Mouse (Mus musculus) spleen, adult 2 months (tissue): Measurements from ENCODE around the gene Eml6. TPM values are rescaled to one million over a fixed set of nuclear protein-coding genes. Genes with fewer than 3 reads are reported as not detected.

Source experiments
- DNase-seq, 2 experiments: peaks; one replicate each; pipeline versions ENCODE4 v3.0.0 to v3.0.0-alpha.2; 2012 to 2021; ENCODE audit warnings: low spot score in 2 of 2, low read depth in 1 of 2
- H3K27ac ChIP-seq: fragments of 200-500 bp; 2 replicates; pipeline ENCODE4 v1.5.1; 2012; ENCODE audit warnings: low read length, inconsistent platforms; ENCODE audit not compliant: insufficient read depth
- H3K27me3 ChIP-seq: fragments of 200-500 bp; 2 replicates; pipeline ENCODE4 v1.6.1; 2012; ENCODE audit warnings: mild to moderate bottlenecking, moderate library complexity, low read length, inconsistent platforms; ENCODE audit not compliant: control insufficient read depth, insufficient read depth
- H3K36me3 ChIP-seq: fragments of 200-500 bp; 2 replicates; pipeline ENCODE4 v1.6.1; 2012; ENCODE audit warnings: mild to moderate bottlenecking, low read length, inconsistent platforms; ENCODE audit not compliant: control insufficient read depth, insufficient read depth
- H3K4me1 ChIP-seq: fragments of 200-500 bp; 2 replicates; pipeline ENCODE4 v1.6.1; 2011; ENCODE audit warnings: inconsistent platforms; ENCODE audit not compliant: control insufficient read depth, insufficient read depth, insufficient read length
- H3K4me3 ChIP-seq: fragments of 200-500 bp; 2 replicates; pipeline ENCODE4 v1.5.1; 2011; ENCODE audit warnings: mild to moderate bottlenecking, inconsistent platforms; ENCODE audit not compliant: insufficient read depth, insufficient read length; ENCODE audit errors: extremely low read depth
- CTCF ChIP-seq: fragments of 200-500 bp; IDR thresholded peaks from 2 replicates; pipeline ENCODE4 v1.5.1; 2011; ENCODE audit warnings: mild to moderate bottlenecking, inconsistent platforms; ENCODE audit not compliant: insufficient read depth, insufficient read length, insufficient replicate concordance; ENCODE audit errors: extremely low read depth
- POLR2A ChIP-seq: fragments of 200-500 bp; IDR thresholded peaks from 2 replicates; pipeline ENCODE4 v1.6.1; 2011; ENCODE audit warnings: low read depth, low read length, inconsistent platforms
- WGBS: fragments of 180-500 bp; shearing (Covaris S2); methylation state at CpG from one replicate; pipeline ENCODE4 v1.1.7; 2018; 5-methylcytosine and 5-hydroxymethylcytosine counted together
- polyA plus RNA-seq: library from polyadenylated mRNA; depleted of rRNA; stranded (reverse); fragments of >200 nt; gene quantifications from 2 replicates; pipeline ENCODE4 v1.2.3, GENCODE M21; 2012

Eml6 gene
- polyA plus RNA-seq, 1 experiment: 0.98 TPM

DNA sequence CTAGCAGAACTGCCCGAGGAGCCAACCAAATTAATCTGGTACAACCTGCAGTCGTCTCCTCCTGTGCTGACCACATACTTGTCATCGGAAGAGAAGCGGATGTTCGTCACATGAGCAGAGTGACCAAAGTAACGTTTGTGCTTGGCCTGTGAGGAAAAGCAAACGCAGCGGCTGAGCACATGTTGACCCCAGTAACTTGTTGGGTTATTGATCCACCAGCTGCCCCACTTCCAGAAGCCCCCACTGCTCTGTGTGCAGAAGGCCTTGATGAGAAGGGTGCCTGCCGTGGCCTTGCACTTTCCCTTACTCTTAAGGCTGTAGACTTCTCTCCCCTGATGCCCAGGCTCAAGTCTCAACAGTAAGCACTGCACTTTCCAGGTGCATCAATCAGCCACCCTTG lies 279.6 kb downstream of the Eml6 start:
- no peak for DNase-seq
- H3K36me3 ChIP-seq: peaks cover 11% of the 10 kb centered on the region; the same call in 1 of the 2 replicates
- no peak overlapping the region for H3K27ac ChIP-seq
- H3K4me3 ChIP-seq: no peak overlapping the region
- TF ChIP-seq POLR2A: no peak
- no peak for TF ChIP-seq CTCF
- no peaks in the 10 kb centered on the region for H3K27me3 ChIP-seq
- 97% methylated on average over 9 of the region's 9 CpGs for WGBS
- H3K4me1 ChIP-seq: no peaks in the 10 kb centered on the region

DNA sequence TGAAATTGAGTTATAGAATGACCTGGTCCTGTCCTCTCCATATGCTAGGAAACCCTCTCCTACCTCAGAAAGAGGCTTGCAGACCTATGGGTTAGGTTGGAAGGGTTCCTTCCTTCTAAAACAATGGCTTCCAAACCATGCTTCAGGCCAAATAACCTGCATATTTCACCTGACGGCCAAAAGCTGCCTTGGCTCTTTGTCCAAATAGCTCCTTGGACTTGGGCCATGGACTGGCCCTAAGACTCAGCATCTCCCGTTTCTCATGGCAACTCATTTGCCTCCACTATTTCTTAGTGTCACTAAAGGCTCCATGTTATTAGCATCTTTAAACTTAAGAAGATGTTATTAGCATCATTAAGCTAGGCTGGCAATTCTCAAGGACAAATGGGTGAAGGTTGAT lies 280.3 kb downstream of the Eml6 start:
- peaks cover 11% of the 10 kb centered on the region; the same call in 1 of the 2 replicates for H3K36me3 ChIP-seq
- WGBS: 97% methylated on average over 2 of the region's 2 CpGs
- H3K4me1 ChIP-seq: no peaks in the 10 kb centered on the region

DNA sequence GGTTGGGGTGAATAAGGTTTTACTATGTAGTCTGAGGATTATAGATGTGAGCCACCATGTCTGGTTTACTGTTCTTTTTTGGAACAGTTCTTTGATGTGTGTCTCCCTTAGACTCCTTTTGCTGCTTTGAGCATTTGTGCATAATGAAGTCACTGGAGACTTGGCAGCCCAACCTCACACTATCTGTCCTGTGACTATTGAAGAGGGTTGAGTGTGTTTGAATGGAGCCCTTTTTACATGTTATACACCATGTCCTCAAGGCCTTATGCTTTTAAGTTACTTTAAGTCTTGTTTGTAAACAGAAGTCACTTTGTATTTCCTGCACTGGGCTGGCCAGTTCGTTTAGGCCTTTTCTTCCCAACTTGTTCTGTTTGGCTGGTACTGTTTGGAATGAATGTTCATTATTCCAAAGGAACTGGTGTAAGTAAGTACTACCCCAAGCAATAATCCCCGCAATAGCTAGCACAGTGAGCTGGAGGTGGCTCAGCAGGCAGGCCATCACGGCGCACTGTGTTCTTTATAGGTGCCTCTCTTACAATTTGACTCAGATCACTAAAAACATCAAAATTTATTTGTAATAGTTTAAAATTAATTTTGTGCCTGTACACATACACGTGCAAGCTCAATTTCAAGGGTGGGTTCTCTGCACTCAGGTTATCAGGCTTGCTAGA lies 280.9 kb downstream of the Eml6 start:
- Histone ChIP-seq H3K36me3 (peaks cover 11% of the 10 kb centered on the region; the same call in 1 of the 2 replicates), H3K27ac (no peak overlapping the region), H3K27me3 (no peaks in the 10 kb centered on the region), H3K4me3 (no peak overlapping the region), H3K4me1 (no peaks in the 10 kb centered on the region)
- 95% methylated on average over 5 of the region's 5 CpGs for WGBS
- DNase-seq: no peak
- TF ChIP-seq CTCF: no peak
- TF ChIP-seq POLR2A: no peak

More for the DNA sequence above, 280.3 kb downstream of the Eml6 start:
- DNase-seq: no peak
- Histone ChIP-seq H3K4me3 (no peak overlapping the region), H3K27ac (no peak overlapping the region), H3K27me3 (no peaks in the 10 kb centered on the region)
- TF ChIP-seq CTCF (no peak), POLR2A (no peak)

DNA sequence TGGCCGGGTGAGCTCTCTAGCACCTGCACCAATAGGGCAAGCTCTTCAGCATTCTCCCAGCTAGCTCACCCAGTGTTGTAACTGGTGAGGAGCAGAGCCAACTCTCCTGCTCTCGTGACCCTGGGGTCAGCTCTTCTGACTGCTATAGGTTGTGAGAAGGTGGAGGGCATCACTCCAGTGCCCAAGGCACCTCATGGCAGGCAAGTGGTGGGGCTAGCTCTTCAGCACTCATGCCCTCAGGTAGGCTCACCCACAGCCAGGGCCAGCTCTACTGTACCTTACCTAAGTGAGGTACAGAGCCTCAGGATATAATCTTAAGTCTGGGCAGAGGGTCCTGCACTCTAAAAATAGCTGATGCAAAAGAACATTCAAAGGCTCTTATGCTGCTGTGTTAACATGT lies 286.1 kb downstream of the Eml6 start:
- 100% methylated on average over 2 of the region's 2 CpGs for WGBS
- Histone ChIP-seq H3K27ac (no peak overlapping the region), H3K4me1 (no peaks in the 10 kb centered on the region), H3K4me3 (no peak overlapping the region), H3K36me3 (peaks cover 7% of the 10 kb centered on the region; the same call in 1 of the 2 replicates), H3K27me3 (no peaks in the 10 kb centered on the region)
- no peak for TF ChIP-seq POLR2A
- no peak for TF ChIP-seq CTCF
- no peak for DNase-seq

DNA sequence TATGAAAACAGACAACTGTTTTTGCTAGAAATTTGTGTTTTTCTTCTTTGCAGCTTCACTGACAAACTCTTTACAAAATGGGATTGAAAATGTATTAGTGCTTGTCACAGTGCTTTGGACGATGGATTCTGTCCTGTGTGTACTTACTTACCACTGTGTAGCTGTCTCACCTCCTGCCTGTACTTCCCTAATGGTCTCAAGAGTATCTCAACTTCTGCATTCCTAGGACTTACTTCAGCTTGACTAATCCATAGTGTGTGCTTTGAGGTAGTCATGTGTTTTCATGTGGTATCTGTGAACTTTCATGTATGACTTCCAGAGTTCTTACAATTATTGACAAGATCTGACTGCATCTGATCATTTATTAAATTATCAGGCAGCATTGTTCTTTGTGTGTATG lies 297.9 kb downstream of the Eml6 start:
- no peak for DNase-seq
- 51% methylated on average over 1 of the region's 1 CpGs for WGBS
- H3K36me3 ChIP-seq: no peaks in the 10 kb centered on the region
- no peak overlapping the region for H3K27ac ChIP-seq
- TF ChIP-seq POLR2A (no peak), CTCF (no peak)
- H3K4me1 ChIP-seq: peaks cover 2% of the 10 kb centered on the region; the same call in 1 of the 2 replicates
- H3K27me3 ChIP-seq: no peaks in the 10 kb centered on the region
- H3K4me3 ChIP-seq: no peak overlapping the region

DNA sequence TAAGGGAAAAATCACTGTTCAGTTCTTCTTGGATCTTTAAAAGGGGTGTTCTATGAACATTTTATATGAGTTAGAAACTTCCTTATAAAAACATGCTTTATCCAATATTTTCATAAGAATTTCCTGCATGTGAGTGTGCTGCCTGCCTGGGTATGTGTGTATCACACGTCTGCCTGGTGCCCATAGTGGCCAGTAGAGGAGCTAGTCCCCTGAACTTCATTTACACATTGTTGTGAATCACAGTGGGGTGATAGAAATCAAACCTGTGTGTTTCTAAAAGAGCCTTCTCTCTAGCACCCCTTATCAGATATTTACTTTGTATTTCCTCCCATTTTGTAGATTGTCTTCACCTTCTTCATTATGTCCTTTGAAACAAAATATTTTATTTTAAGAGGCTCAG lies 300.2 kb downstream of the Eml6 start:
- no peak for DNase-seq
- Histone ChIP-seq H3K27ac (no peak overlapping the region), H3K27me3 (no peaks in the 10 kb centered on the region), H3K4me1 (peaks cover 2% of the 10 kb centered on the region; the same call in 1 of the 2 replicates), H3K4me3 (no peak overlapping the region), H3K36me3 (no peaks in the 10 kb centered on the region)
- TF ChIP-seq CTCF: no peak
- TF ChIP-seq POLR2A: no peak
- 96% methylated on average over 1 of the region's 1 CpGs for WGBS

DNA sequence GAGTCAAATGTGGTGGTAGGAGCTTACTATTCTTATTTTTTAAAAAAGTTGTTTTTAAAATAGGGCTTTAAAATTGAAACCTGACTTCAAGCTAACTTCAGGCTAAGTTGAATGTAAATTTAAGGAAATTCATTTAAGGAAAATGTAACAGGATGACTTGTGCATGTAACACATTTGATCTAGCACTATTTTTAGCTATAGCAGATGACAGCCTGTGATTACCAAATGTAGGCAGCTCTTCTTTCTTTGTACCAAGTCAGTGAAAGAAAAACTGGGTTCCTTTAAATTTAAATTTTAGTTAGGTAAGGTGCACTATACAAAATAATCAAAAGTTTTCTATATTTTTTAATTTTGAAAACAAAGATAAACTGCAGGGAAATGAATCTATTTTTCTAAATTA lies 300.7 kb downstream of the Eml6 start:
- H3K4me3 ChIP-seq: no peak overlapping the region
- DNase-seq: no peak
- H3K27me3 ChIP-seq: no peaks in the 10 kb centered on the region
- no peak overlapping the region for H3K27ac ChIP-seq
- no peaks in the 10 kb centered on the region for H3K36me3 ChIP-seq
- peaks cover 2% of the 10 kb centered on the region; the same call in 1 of the 2 replicates for H3K4me1 ChIP-seq
- TF ChIP-seq POLR2A: no peak
- no peak for TF ChIP-seq CTCF
